Mouse (Mus musculus): ENCODE data around the gene Dock9.

DNA sequence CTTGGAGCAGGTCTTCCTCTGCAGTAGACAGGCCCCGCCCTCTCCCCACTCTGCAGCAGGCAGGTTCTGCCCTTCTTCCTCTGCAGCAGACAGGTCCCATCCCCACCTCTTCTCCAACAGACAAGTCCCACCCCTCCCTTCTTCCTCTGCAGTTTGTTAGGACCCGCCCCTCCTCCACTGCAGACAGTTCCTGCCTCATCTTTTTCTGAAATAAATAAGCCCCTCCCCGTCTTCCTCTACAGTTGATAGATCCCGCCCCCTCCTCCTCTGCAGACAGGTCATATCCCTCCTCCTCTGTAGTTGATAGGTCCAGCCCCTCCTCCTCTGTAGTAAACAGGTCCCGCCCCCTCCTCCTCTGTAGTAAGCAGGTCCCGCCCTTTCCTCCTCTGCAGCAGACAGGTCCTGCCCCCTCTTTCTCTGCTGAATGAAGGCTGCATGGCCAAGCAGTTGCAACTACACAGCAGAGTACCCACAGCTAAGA, 65.9 kb downstream of the Dock9 start:
- TF ChIP-seq GATA1 (IDR thresholded peaks at IDR 0.05; ENCODE audit: low read length), result no peak
- no peak for TF ChIP-seq TAL1 (IDR thresholded peaks at IDR 0.05; ENCODE audit: low read length)

Data from erythroblast, embryonic 14.5 days (primary cell).